Mouse (Mus musculus) hematopoietic stem cell, adult 5-6 weeks (primary cell): ENCODE measurements at regions not wholly inside any gene's neighbourhood (a gene's known extent, or its start where the extent isn't known, plus 50 kb on each side); places are given as distances from the start of the nearest gene placed in this dataset.

Experiments
- ATAC-seq, 2 experiments: fragments of 125-278 bp in 1 of 2; replicated peaks in 1 of 2; 2 replicates each; pipeline ENCODE4 v1.8.0; 2016 to 2017; ENCODE audit warnings: inconsistent platforms in 2 of 2, mild to moderate bottlenecking in 2 of 2, moderate number of reproducible peaks in 2 of 2, low read depth in 1 of 2, moderate TSS enrichment in 1 of 2; ENCODE audit not compliant: low FRiP score in 2 of 2, poor library complexity in 2 of 2, severe bottlenecking in 2 of 2, insufficient read depth in 1 of 2, low TSS enrichment in 1 of 2

DNA sequence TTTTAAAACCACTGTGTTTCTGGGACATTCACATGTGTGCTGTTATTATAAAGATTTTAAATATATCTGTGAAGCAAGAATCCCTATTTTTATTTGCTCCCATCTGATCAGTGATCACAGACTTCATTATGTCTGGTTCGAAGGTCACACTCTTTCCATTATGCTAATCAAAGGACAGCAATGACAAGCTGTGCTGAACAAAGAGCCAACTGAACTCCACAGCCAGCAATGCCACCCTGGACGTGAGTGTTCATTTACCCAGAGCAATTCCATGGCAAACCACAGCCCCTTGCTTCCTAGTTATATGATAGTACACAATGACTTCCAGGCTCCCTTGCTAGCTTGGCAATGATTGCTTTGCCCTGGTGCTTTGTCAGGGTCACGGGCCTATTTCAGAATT, 55.6 kb upstream of the Ccdc190 start:
- ATAC-seq, result no peak

GRCm38 (mm10) chr1:169868636-169869035, 59.8 kb upstream of the Ccdc190 start:
- no peak for ATAC-seq

- ATAC-seq, result 0 out of 4 replicates have a peak, but pooled peaks of 1 of the 2 experiments have one; percentile 7
Measured at GRCm38 (mm10) chr1:169867453-169867852, 61.0 kb upstream of the Ccdc190 start.

GRCm38 (mm10) chr1:169866840-169867239, 61.6 kb upstream of the Ccdc190 start:
- no peak for ATAC-seq

DNA sequence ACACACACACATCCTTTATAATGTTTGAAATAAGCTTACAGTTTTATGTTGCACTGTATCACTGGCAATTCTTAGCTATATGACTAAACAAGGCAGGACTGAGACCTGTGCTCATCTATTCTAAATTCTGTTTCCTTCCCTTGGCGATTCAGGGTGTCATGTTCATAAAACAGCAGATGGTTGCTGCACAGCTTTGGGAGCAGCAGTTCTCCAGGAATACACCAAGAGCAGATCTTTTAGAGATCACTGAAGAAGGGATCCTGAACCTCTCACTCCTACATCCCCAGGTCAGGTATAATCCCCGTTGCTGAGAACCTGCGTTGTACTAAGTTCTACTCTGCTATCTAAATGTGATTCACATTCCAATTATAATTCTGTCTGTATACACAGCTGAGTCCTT, 69.4 kb upstream of the Ccdc190 start:
- ATAC-seq, result no peak

GRCm38 (mm10) chr1:169851663-169852062, 76.8 kb upstream of the Ccdc190 start:
- no peak for ATAC-seq

DNA sequence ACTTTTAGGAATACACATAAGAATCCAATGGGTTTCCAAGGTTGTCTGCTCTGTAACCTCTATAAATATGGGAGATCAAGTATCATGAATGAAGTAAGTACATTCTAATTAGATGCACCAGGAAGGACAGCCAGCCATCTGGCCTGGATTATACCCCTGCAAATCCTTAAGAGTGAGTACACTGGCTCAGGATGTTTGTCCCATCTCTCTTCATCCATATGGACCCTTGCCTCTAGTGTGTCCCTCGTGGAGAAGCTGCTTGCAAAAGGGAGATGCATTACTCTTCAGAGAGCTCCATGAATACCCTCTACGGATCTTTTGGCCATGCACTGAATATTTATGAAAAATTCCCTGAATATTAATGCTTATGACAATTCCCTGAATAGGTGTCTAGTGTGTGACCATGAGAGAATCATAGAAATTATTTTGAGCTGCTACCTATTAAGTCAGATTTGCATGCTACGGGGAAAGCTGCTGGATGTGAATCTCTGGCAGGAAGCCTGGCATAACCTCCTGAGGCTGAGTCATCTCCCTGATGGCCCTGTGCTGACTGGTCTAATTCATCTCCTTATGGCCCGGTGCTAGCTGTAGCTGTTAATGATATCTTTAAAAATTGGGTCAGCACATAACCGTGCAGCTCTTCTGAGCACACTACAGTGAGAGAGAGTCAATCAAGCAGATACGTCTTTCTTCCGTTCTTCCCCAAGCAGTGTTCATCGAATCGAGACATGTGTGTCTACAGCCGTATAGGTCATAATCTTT, 80.0 kb upstream of the Ccdc190 start:
- no peak for ATAC-seq

DNA sequence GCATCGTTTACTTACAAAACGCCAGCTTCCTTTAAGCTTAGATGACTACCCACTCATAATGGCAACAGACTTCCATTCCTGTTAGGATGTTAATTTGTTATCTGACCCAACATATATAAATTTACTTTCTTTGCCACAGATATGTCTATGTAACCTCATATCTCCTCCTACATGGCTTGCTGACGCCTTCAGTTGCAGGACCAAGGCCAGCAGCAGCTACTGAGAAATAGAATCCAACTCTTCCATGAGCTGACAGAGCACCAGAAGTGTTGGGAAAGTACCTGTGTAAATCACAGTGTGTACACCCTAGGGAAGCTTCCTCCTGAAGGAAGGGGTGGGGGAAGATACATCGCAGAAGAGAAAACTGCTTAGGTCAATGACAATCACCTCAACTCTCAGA, 86.0 kb upstream of the Ccdc190 start:
- no peak for ATAC-seq

GRCm38 (mm10) chr1:169840948-169841347, 87.5 kb upstream of the Ccdc190 start:
- ATAC-seq, result no peak

DNA sequence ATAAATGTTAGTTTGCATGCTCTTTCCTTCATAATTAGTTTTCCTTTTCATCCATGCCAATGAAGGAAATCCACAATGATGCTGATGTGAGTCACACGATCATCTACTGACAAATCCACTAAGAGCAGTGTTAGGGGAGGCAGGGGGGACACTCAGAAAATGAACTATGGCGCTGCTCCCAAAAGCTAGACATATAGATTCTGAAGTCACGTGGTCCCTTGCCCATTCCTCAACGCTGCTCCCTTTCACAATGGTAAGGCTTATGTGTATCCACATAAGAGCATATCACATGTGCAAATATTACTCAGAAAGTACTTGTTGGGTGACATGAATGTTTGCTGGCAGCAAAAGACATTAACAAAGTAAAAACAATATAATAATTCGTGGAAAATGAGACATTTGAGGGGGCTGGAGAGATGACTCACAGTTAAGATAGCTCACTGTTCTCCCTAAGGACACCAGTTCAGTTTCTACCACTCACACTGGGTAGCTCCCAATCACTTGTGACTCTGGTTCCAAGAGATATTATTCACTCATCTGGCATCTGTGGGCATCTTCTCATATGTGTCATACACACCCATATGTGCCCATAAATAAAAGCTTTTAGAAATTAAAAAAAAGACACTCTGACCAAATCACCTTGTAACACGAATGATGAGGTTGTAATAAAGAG, 88.3 kb upstream of the Ccdc190 start:
- no peak for ATAC-seq

DNA sequence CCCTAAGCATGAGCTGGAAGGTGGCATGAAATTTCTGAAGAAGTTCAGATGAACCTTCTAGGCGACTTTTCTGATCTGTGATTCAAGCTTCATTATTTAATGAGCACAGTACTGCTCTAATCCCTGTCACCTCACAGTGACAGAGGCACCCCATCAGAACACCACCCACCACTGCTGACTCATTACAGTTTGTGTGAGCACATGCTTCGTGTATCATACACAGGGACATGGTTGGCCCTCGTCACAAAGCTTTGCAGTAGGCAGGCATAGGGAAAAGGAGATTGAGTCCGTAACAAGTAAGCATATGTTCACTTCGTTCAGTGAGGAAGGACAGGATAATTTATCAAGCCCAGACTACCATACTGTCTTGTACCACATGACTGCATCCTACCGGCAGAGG, 85.9 kb upstream of the Rgs4 start:
- ATAC-seq, result no peak

GRCm38 (mm10) chr1:169831326-169832066, 84.1 kb upstream of the Rgs4 start:
- ATAC-seq, result no peak

DNA sequence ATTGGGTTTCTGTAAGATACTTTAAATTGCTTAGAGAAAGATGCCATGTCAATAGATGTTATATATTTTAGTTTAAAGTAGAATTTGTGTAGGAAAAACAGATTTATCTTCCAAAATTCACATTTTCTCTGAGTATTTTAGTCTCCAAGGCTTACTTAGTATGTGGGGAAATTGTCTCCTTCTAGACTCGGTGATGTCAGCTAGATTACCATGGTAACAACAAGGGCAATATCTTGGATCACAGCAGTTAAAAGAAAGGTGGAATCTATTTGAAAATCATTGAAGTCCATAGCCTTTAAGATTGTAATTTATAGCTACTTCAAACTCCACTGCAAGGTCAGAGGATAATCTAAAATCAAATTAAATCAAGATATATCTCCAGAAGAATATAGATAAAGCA, 83.2 kb upstream of the Rgs4 start:
- no peak for ATAC-seq

- ATAC-seq, result no peak
Measured at GRCm38 (mm10) chr1:169822034-169822433, 74.6 kb upstream of the Rgs4 start.

GRCm38 (mm10) chr1:169819404-169819949, 72.0 kb upstream of the Rgs4 start:
- no peak for ATAC-seq

DNA sequence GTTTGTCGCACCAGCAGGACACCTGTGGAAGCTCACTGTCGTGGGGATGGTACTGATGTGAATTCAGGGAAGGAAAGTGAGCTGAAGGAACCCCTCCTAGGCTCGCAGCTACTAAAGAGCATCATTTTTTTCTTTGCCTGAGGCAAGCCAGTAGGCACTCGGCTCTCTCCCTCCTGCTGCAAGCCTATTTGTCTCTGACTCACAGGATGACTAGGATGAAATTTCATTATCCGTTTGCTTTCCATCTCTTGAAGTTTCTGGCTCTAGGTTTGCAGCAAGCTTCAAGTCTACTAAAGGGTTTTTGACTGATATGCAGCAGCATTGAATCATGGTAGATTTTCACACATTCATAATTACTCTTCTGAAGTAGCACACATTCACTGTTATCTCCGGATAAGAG, 69.5 kb upstream of the Rgs4 start:
- no peak for ATAC-seq

- ATAC-seq, result no peak
Measured at GRCm38 (mm10) chr1:169812512-169813101, 65.2 kb upstream of the Rgs4 start.
